Mouse (Mus musculus): ENCODE results near the gene Vps37c. TPM values are rescaled to one million over a fixed set of nuclear protein-coding genes. Genes with fewer than 3 reads are reported as not detected.

The Vps37c gene
- total and polyA plus RNA-seq, 3 experiments = 8.1 to 11.9 TPM; not detected in 1

DNA sequence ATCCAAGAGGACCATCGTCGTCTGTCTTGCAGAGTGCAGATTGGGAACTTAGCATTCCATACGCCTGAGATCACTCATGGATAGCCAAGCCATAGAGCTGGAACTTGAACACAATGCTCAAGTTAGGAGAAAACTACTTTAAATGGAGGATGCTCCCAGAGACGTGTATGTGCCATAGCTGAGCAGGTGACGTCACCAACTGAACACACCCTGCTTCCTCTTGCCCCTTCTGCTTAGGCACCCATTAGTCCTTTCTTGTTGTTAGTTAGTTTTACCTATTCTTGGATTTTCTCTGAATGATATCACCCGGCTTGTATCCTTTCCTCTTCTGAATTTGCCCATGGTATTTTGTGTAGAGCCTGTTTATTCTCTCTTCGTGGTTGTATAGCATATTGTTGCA is 58.6 kb downstream of the Vps37c start:
- Histone ChIP-seq H3K4me3 (ENCODE audit: control insufficient read depth in 1 of 2, insufficient read depth in 1 of 2, low read depth in 2 of 2, low read length in 2 of 2) (no peak overlapping the region), H3K27me3 (ENCODE audit: control insufficient read depth in 1 of 2, insufficient read depth in 2 of 2, low read length in 2 of 2) (peaks cover 2 to 5% of the 10 kb centered on the region in 2 experiments; a peak in 3 of 4 replicates), H3K27ac (ENCODE audit: control insufficient read depth, low read depth, low read length) (no peak overlapping the region), H3K9me3 (replicated peaks; ENCODE audit: insufficient read depth, low read length) (no peaks in the 10 kb centered on the region), H3K9ac (ENCODE audit: control insufficient read depth, low read depth, low read length, poor library complexity, severe bottlenecking) (no peak overlapping the region), H3K4me1 (ENCODE audit: control insufficient read depth in 1 of 2, insufficient read depth in 2 of 2, low read length in 2 of 2) (no peaks in the 10 kb centered on the region), H3K36me3 (ENCODE audit: control insufficient read depth in 1 of 2, insufficient read depth in 2 of 2, low read length in 2 of 2) (no peaks in the 10 kb centered on the region), H3K79me2 (ENCODE audit: control insufficient read depth, insufficient read depth, low read length, poor library complexity) (no peaks in the 10 kb centered on the region)
- DNase-seq (ENCODE audit: low read depth, low spot score) = no peak
- no peak for TF ChIP-seq BHLHE40 (IDR thresholded peaks at IDR 0.05; ENCODE audit: borderline replicate concordance, low read depth, low read length)
- no peak for TF ChIP-seq ZNF384 (IDR thresholded peaks at IDR 0.05; ENCODE audit: low read depth, low read length)
- TF ChIP-seq TBP (IDR thresholded peaks at IDR 0.05; ENCODE audit: low read depth, low read length) = no peak

- no peak for TF ChIP-seq RCOR1 (IDR thresholded peaks at IDR 0.05; ENCODE audit: low read depth, low read length)
- no peak for TF ChIP-seq GATA1 (IDR thresholded peaks at IDR 0.05; ENCODE audit: low read depth, low read length)
- no peak for TF ChIP-seq TBP (IDR thresholded peaks at IDR 0.05; ENCODE audit: low read depth, low read length)
- no peak for TF ChIP-seq MEF2A (IDR thresholded peaks at IDR 0.05; ENCODE audit: extremely low read depth, insufficient replicate concordance, low read depth, low read length, poor library complexity, severe bottlenecking)
- TF ChIP-seq CHD2 (IDR thresholded peaks at IDR 0.05; ENCODE audit: low read length) = no peak
- no peak for TF ChIP-seq KAT2A (conservative IDR thresholded peaks at IDR 0.05; ENCODE audit: low read depth, low read length)
- no peak for TF ChIP-seq ZC3H11A (IDR thresholded peaks at IDR 0.05; ENCODE audit: low read depth, low read length)
- TF ChIP-seq GABPA (IDR thresholded peaks at IDR 0.05; ENCODE audit: low read depth, low read length) = no peak
- no peak for TF ChIP-seq RAD21 (IDR thresholded peaks at IDR 0.05; ENCODE audit: low read depth, low read length)
- no peak for TF ChIP-seq MYB (IDR thresholded peaks at IDR 0.05; ENCODE audit: low read depth, low read length)
- TF ChIP-seq MAFK (IDR thresholded peaks at IDR 0.05; ENCODE audit: borderline replicate concordance, low read depth, low read length) = no peak
- TF ChIP-seq TCF12 (IDR thresholded peaks at IDR 0.05; ENCODE audit: low read depth, low read length) = no peak
- no peak for TF ChIP-seq MXI1 (IDR thresholded peaks at IDR 0.05; ENCODE audit: low read depth, low read length)
- Histone ChIP-seq H3K27me3 (ENCODE audit: control insufficient read depth in 1 of 2, insufficient read depth in 2 of 2, low read length in 2 of 2) (peaks cover 2 to 5% of the 10 kb centered on the region in 2 experiments; a peak in 3 of 4 replicates), H3K9ac (ENCODE audit: control insufficient read depth, low read depth, low read length, poor library complexity, severe bottlenecking) (no peak overlapping the region), H3K79me2 (ENCODE audit: control insufficient read depth, insufficient read depth, low read length, poor library complexity) (no peaks in the 10 kb centered on the region), H3K4me3 (ENCODE audit: control insufficient read depth in 1 of 2, insufficient read depth in 1 of 2, low read depth in 2 of 2, low read length in 2 of 2) (no peak overlapping the region), H3K27ac (ENCODE audit: control insufficient read depth, low read depth, low read length) (no peak overlapping the region), H3K4me1 (ENCODE audit: control insufficient read depth in 1 of 2, insufficient read depth in 2 of 2, low read length in 2 of 2) (no peaks in the 10 kb centered on the region), H3K9me3 (replicated peaks; ENCODE audit: insufficient read depth, low read length) (no peaks in the 10 kb centered on the region), H3K36me3 (ENCODE audit: control insufficient read depth in 1 of 2, insufficient read depth in 2 of 2, low read length in 2 of 2) (no peaks in the 10 kb centered on the region)
- no peak for DNase-seq (ENCODE audit: low read depth, low spot score)
Measured at GRCm38 (mm10) chr19:10747718-10748117, 59.2 kb downstream of the Vps37c start.

Data from MEL (cell line).